Mouse (Mus musculus): ENCODE data around the gene Olfr228. TPM values are rescaled to one million over a fixed set of nuclear protein-coding genes. Genes with fewer than 3 reads are reported as not detected.

Gene Olfr228
- not detected for total RNA-seq (2023)

DNA sequence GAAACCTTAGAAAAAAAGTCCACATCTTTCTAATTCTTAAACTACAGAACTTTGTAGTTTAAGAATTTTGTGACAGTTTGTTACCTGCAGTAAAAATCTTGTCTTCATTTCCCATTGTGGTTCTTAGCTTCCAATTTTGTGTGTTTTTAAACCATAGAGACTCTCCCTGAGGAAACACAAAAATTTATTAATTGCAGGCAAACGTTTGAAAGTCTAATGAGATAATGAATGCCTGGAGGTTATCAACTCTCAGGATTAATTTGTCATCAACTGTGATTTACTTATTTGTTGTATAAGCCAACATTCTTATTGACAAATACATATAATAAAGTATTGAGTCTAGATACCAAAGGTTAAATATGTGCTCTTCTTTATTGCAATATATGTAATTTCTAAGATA lies at the start of gene Olfr228:
Gene Olfr228 (minus strand): TSS at position 101 of the 400 bp plus-strand sequence.

DNA sequence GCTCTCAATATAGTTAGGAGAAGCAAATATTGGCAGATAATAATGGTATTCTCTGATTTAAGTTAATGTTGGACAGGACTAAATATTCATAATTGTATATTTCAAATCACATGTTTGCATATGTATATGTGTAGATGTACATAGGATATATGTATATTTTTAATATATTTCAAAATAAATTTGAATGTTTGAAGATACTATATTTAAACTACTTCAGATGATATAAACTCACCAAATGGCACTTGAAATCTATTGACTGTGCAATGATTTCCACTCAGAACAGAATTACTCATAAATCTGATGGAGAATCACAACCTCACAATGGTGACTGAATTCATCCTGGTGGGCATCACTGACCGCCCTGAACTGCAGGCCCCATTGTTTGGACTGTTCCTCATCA lies 21.0 kb upstream of the Olfr228 start, which contains the start of gene Olfr1076:
Gene Olfr1076 (plus strand): TSS at position 301 of the 400 bp plus-strand sequence.

DNA sequence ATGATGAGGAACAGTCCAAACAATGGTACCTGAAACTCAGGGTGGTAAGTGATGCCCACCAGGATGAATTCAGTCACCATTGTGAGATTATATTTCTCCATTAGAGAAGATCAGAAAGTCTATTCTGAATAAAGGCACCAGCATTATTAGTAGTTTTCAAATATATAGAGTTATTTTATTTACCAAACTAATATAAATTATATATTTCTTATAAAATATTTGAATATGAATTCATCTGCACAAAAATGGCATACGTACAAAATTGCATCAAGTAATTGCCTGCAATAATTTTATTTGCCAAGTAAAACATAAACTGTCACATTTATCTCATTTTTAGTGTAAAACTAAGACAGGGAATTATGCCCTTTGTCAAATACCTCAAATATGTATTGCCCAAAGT lies 31.0 kb downstream of the Olfr228 start, which contains the start of gene Olfr1066:
Gene Olfr1066 (minus strand): TSS at position 101 of the 400 bp plus-strand sequence.

DNA sequence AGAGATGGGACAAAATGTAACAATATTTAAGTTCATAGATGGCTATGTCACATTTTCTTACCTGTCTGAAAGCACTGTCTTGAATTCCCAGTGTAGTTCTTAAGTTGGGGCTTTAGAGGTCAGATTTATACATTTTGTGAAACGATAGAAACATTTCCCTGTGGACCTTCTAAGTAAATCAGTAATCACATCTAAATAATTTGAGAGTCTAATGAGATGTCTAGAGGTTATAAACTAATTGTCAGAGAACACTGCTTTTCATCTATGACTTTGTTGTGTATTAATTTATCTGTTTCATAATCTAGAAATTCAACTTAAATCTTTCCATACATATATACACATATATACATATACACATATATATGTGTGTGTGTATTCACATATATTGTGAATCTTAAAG lies 36.7 kb downstream of the Olfr228 start, which contains the start of gene Olfr1065:
Gene Olfr1065 (minus strand): TSS at position 101 of the 400 bp plus-strand sequence.

Other genes with a start within 250 kb of the Olfr228 start
- gene Olfr1048, start 247.1 kb downstream of the Olfr228 start, total RNA-seq (2023) = not detected
- not detected for gene Olfr1049, start 229.1 kb downstream of the Olfr228 start, total RNA-seq (2023)
- not detected for gene Olfr1051, start 208.3 kb downstream of the Olfr228 start, total RNA-seq (2023)
- gene Olfr1052, start 194.9 kb downstream of the Olfr228 start, total RNA-seq (2023) = not detected
- gene Olfr1053, start 172.1 kb downstream of the Olfr228 start, total RNA-seq (2023) = not detected
- not detected for gene Olfr1054, start 152.0 kb downstream of the Olfr228 start, total RNA-seq (2023)
- not detected for gene Olfr1055, start 137.1 kb downstream of the Olfr228 start, total RNA-seq (2023)
- not detected for gene Olfr1056, start 124.9 kb downstream of the Olfr228 start, total RNA-seq (2023)
- gene Olfr1057, start 109.0 kb downstream of the Olfr228 start, total RNA-seq (2023) = not detected
- not detected for gene Olfr1058, start 98.8 kb downstream of the Olfr228 start, total RNA-seq (2023)
- not detected for gene Olfr1061, start 73.3 kb downstream of the Olfr228 start, total RNA-seq (2023)
- not detected for gene Olfr1062, start 60.6 kb downstream of the Olfr228 start, total RNA-seq (2023)
- gene Olfr1065, start 36.8 kb downstream of the Olfr228 start, total RNA-seq (2023) = not detected
- not detected for gene Olfr1066, start 31.1 kb downstream of the Olfr228 start, total RNA-seq (2023)
- gene Olfr1076, start 21.1 kb upstream of the Olfr228 start, total RNA-seq (2023) = not detected
- gene Olfr1079, start 55.1 kb upstream of the Olfr228 start, total RNA-seq (2023) = not detected
- gene Olfr1080, start 70.8 kb upstream of the Olfr228 start, total RNA-seq (2023) = not detected
- not detected for gene Olfr1082, start 111.6 kb upstream of the Olfr228 start, total RNA-seq (2023)
- not detected for gene Olfr1084, start 152.3 kb upstream of the Olfr228 start, total RNA-seq (2023)
- gene Olfr1085, start 174.6 kb upstream of the Olfr228 start, total RNA-seq (2023) = not detected
- not detected for gene Olfr1086, start 192.7 kb upstream of the Olfr228 start, total RNA-seq (2023)
- gene Olfr1087, start 211.0 kb upstream of the Olfr228 start, total RNA-seq (2023) = not detected
- gene Olfr1089, start 246.3 kb upstream of the Olfr228 start, total RNA-seq (2023) = not detected

Data from T-cell, adult 66 days (primary cell).